Mouse (Mus musculus): Measurements from ENCODE around the gene Nck2. TPM values are rescaled to one million over a fixed set of nuclear protein-coding genes. Genes with fewer than 3 reads are reported as not detected.

The Nck2 gene
- total RNA-seq, 1 experiment, result 20.3 TPM

DNA sequence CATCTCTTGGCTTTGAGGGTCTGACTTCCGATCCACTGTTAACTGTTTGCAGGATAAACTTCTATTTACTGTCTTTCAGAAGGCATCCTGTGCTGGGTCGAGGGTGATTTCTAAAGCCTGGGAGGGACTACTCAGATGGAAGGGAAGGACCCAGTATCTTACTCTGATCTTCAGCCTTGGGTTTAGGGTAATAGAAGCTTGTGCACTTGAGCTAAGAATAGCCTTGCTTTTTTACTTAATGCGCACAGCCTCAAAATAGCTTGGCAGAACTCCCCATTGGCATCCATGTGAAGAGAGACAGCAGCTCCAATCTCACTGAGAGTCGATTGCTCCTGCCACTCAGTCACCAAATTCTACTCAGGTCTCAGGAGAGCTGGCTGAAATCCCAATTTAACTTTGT, 17.9 kb upstream of the Nck2 start:
- no peak overlapping the region for H3K4me3 ChIP-seq (ENCODE audit: insufficient read depth in 1 of 2, low read depth in 1 of 2, low read length in 2 of 2, poor library complexity in 1 of 2, severe bottlenecking in 1 of 2)
- no peak overlapping the region for H3K27ac ChIP-seq (ENCODE audit: insufficient read depth, low read depth, low read length, poor library complexity, severe bottlenecking)
- no peaks in the 10 kb centered on the region for H3K9me3 ChIP-seq (ENCODE audit: control insufficient read depth, insufficient read depth, low read depth, low read length)
- in situ Hi-C loops (cut with MboI; ENCODE audit: low sequenced_read_pairs in 2 of 2, unreplicated experiment in 2 of 2), result no loop called here
- no peak for TF ChIP-seq MAFK (IDR thresholded peaks at IDR 0.05; ENCODE audit: insufficient read depth, low read depth, low read length)
- no peak for DNase-seq (ENCODE audit: low read depth, low spot score)
- H3K9ac ChIP-seq (ENCODE audit: insufficient read depth, low read depth, low read length, poor library complexity, severe bottlenecking), result no peak overlapping the region
- no peaks in the 10 kb centered on the region for H3K36me3 ChIP-seq (ENCODE audit: control insufficient read depth, insufficient read depth, low read length, poor library complexity, severe bottlenecking)
- no peaks in the 10 kb centered on the region for H3K4me1 ChIP-seq (ENCODE audit: control insufficient read depth in 2 of 2, insufficient read depth in 2 of 2, low read length in 2 of 2, poor library complexity in 1 of 2)

DNA sequence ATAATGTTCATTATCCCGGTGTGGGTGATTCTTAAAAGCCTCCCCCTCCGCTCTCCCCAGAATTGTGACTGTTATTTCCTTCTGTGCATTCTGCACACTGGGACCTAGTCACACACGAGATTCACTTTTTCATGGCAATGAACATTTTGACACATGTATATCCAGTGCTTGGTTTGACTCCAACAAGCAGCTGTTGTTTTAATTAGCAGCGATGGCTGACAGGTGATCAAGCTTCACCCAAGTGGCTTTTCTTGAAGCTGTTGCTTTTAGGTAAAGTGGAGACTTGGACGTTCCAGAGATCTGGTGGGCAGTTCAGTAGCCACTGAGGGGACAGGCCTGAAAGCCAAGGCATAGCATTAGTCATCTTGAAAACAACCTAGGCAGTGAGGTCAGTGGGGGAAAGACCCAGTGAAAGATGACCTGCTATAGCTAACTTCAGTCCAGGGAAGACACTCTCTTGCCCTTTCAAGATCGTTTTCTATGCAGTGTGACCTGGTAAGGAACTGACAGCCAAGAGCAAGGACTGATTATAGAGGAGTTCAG, 17.3 kb upstream of the Nck2 start:
- no peak overlapping the region for H3K9ac ChIP-seq (ENCODE audit: insufficient read depth, low read depth, low read length, poor library complexity, severe bottlenecking)
- no peaks in the 10 kb centered on the region for H3K36me3 ChIP-seq (ENCODE audit: control insufficient read depth, insufficient read depth, low read length, poor library complexity, severe bottlenecking)
- in situ Hi-C loops (cut with MboI; ENCODE audit: low sequenced_read_pairs in 2 of 2, unreplicated experiment in 2 of 2), result no loop called here
- no peak for DNase-seq (ENCODE audit: low read depth, low spot score)
- H3K9me3 ChIP-seq (ENCODE audit: control insufficient read depth, insufficient read depth, low read depth, low read length), result no peaks in the 10 kb centered on the region
- H3K4me3 ChIP-seq (ENCODE audit: insufficient read depth in 1 of 2, low read depth in 1 of 2, low read length in 2 of 2, poor library complexity in 1 of 2, severe bottlenecking in 1 of 2), result no peak overlapping the region
- no peak for TF ChIP-seq HCFC1 (IDR thresholded peaks at IDR 0.05; ENCODE audit: borderline replicate concordance, insufficient read depth, low read length)
- TF ChIP-seq MAFK (IDR thresholded peaks at IDR 0.05; ENCODE audit: insufficient read depth, low read depth, low read length), result no peak
- TF ChIP-seq ZC3H11A (IDR thresholded peaks at IDR 0.05; ENCODE audit: borderline replicate concordance, low read depth, low read length), result no peak
- no peak for TF ChIP-seq CHD2 (IDR thresholded peaks at IDR 0.05; ENCODE audit: low read depth, low read length)
- TF ChIP-seq ZNF384 (IDR thresholded peaks at IDR 0.05; ENCODE audit: low read depth, low read length), result no peak
- no peak overlapping the region for H3K27ac ChIP-seq (ENCODE audit: insufficient read depth, low read depth, low read length, poor library complexity, severe bottlenecking)
- no peaks in the 10 kb centered on the region for H3K4me1 ChIP-seq (ENCODE audit: control insufficient read depth in 2 of 2, insufficient read depth in 2 of 2, low read length in 2 of 2, poor library complexity in 1 of 2)

DNA sequence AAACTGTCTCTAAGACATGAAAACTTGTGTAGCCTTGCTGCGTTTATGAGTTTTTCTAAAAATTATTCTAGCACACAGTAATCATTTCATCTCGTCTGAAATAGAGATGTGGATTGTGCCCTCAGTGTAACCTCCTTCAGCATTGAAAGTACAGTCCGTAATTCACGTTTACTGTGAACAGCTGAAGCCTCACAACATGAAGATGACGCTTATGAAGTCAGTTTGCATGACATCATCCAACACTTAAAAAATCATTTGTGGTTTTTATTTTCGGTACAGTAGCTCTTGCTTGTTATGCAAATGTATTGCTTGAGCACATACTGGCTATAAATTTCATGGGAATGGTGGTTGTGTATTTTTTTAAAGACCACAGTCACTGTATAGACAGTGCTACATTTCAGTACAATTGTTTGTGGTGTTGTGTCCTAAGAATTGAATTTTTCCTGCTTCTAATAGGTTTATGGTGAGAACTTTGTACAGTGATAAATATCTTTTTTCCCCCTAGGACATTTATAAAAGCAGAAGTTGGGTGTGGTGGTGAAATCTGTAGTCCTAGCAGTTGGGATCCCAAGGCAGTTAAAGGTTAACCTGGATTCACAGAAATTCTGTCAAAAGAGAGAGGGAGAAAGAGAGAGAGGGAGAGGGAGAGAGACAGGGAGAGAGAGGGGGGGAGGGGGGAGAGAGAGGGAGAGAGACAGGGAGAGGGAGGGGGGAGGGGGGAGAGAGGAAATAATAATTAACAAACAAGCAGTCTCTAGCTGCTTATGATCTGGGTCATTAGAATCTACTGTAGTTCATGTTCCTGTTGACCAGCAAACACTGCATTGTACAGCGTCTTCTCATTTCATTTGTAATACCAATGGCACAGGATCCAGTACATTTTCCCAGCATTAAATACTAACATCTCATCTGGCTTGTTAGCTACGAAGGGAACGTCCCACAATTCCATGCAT, 14.2 kb upstream of the Nck2 start:
- Histone ChIP-seq H3K9ac (ENCODE audit: insufficient read depth, low read depth, low read length, poor library complexity, severe bottlenecking) (no peak overlapping the region), H3K4me1 (ENCODE audit: control insufficient read depth in 2 of 2, insufficient read depth in 2 of 2, low read length in 2 of 2, poor library complexity in 1 of 2) (no peaks in the 10 kb centered on the region), H3K9me3 (ENCODE audit: control insufficient read depth, insufficient read depth, low read depth, low read length) (no peaks in the 10 kb centered on the region), H3K36me3 (ENCODE audit: control insufficient read depth, insufficient read depth, low read length, poor library complexity, severe bottlenecking) (no peaks in the 10 kb centered on the region), H3K4me3 (ENCODE audit: insufficient read depth in 1 of 2, low read depth in 1 of 2, low read length in 2 of 2, poor library complexity in 1 of 2, severe bottlenecking in 1 of 2) (no peak overlapping the region), H3K27ac (ENCODE audit: insufficient read depth, low read depth, low read length, poor library complexity, severe bottlenecking) (no peak overlapping the region)
- in situ Hi-C loops (cut with MboI; ENCODE audit: low sequenced_read_pairs in 2 of 2, unreplicated experiment in 2 of 2), result no loop called here
- TF ChIP-seq CHD2 (IDR thresholded peaks at IDR 0.05; ENCODE audit: low read depth, low read length) (no peak), MAFK (IDR thresholded peaks at IDR 0.05; ENCODE audit: insufficient read depth, low read depth, low read length) (no peak), HCFC1 (IDR thresholded peaks at IDR 0.05; ENCODE audit: borderline replicate concordance, insufficient read depth, low read length) (no peak), ZNF384 (IDR thresholded peaks at IDR 0.05; ENCODE audit: low read depth, low read length) (no peak)
- DNase-seq (ENCODE audit: low read depth, low spot score), result no peak

DNA sequence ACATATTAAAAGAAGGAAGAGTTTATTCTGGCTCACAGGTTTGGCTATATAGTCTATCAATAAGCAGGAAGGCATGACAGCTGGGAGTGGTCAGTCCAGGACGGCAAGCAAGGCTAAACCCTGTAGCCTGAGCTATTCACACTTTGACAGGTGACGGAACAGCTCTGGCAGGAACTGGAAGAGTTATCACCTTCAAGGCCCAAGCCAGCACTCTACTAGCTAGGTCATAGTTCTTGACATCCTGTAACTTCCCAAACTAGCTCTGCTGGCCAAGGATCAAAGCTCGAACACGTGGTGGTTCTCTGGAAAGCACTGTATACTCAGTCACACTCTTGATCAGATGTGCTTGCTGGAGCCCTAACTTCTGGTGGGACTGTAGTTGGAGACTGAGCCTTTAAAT, 10.5 kb upstream of the Nck2 start:
- Histone ChIP-seq H3K9me3 (ENCODE audit: control insufficient read depth, insufficient read depth, low read depth, low read length) (no peaks in the 10 kb centered on the region), H3K27ac (ENCODE audit: insufficient read depth, low read depth, low read length, poor library complexity, severe bottlenecking) (no peak overlapping the region), H3K36me3 (ENCODE audit: control insufficient read depth, insufficient read depth, low read length, poor library complexity, severe bottlenecking) (no peaks in the 10 kb centered on the region), H3K4me1 (ENCODE audit: control insufficient read depth in 2 of 2, insufficient read depth in 2 of 2, low read length in 2 of 2, poor library complexity in 1 of 2) (no peaks in the 10 kb centered on the region), H3K4me3 (ENCODE audit: insufficient read depth in 1 of 2, low read depth in 1 of 2, low read length in 2 of 2, poor library complexity in 1 of 2, severe bottlenecking in 1 of 2) (no peak overlapping the region), H3K9ac (ENCODE audit: insufficient read depth, low read depth, low read length, poor library complexity, severe bottlenecking) (no peak overlapping the region)
- in situ Hi-C loops (cut with MboI; ENCODE audit: low sequenced_read_pairs in 2 of 2, unreplicated experiment in 2 of 2), result no loop called here
- TF ChIP-seq ZNF384 (IDR thresholded peaks at IDR 0.05; ENCODE audit: low read depth, low read length), result no peak
- TF ChIP-seq ZC3H11A (IDR thresholded peaks at IDR 0.05; ENCODE audit: borderline replicate concordance, low read depth, low read length), result no peak
- TF ChIP-seq HCFC1 (IDR thresholded peaks at IDR 0.05; ENCODE audit: borderline replicate concordance, insufficient read depth, low read length), result no peak
- TF ChIP-seq MAFK (IDR thresholded peaks at IDR 0.05; ENCODE audit: insufficient read depth, low read depth, low read length), result no peak
- TF ChIP-seq CHD2 (IDR thresholded peaks at IDR 0.05; ENCODE audit: low read depth, low read length), result no peak
- no peak for DNase-seq (ENCODE audit: low read depth, low spot score)
